Mouse (Mus musculus) v-Abl transformed pro-B cells (cell line): ENCODE data around the gene Hoxc6.

Experiments used
- in situ Hi-C, 2 experiments: fragments of 400-800 bp; cut with MboI; formaldehyde crosslinking; loops; one replicate each; pipeline ENCODE4 v1.15.1; 2025; ENCODE audit not compliant: unreplicated experiment in 2 of 2

Gene Hoxc6

DNA sequence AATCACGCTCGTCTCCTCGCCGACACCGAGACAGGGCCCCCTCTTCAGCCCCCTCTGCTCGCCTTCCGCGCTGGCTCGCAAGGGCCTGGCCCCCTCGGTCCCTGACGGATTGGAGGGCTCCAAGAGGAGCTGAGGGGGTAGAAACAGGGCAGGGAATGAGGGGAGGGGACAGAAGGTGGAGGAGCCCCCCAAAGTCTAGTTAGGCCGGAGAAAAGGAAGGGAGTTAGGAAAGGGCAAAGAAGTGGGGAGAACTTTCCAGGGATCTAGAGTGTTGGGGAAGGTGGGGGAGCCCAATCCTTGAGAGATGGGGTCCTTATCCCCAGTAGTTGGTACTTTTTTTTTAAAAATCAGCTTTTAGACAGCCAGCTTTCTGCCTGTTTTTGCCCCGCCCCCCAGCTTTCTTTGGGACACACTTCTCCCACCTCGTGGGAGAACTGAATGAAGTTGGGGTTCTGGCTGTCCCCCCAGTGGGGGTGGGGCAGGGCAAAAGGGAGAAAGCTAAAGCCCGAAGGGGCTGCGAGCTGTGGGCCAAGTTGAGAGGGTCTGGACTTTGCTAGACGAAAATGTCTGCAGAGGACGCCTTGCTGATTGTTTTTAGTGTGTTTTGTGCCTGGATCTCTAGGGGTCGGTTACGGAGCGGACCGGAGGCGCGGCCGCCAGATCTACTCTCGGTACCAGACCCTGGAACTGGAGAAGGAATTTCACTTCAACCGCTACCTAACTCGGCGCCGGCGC is 12.2 kb downstream of the Hoxc6 start:
- in situ Hi-C loops, result loop anchor here in 1 of 2 experiments (5.0 kb wide), 1 partner anchor 162 kb away; no protein-coding TSS in a partner anchor

DNA sequence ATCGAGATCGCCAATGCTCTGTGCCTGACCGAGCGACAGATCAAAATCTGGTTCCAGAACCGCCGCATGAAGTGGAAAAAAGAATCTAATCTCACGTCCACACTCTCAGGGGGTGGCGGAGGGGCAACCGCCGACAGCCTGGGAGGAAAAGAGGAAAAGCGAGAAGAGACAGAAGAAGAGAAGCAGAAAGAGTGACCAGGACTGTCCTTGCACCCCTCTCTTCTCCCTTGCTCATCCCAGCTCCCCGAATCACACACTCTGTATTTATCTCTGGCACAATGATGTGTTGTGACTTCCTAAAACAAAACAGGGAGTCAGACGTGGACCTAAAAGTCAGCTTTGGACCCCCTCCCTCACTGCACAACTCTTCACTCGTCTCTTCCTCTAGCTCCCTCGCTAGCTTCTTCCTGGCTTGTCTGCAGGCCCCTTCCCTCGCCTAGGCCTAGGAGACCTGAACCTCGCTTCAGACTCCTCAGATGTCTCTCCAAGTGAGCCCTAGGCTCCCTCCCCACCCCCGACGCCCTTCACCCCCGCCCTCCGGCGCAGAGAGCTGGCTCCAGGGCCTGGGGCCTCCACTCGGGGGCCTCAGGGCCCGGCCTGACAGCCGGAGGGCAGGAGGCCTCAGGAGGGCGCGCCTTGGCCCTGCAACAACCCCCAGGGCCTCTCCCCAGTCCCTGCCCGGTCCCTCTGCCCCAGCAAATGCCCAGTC is 12.9 kb downstream of the Hoxc6 start:
- in situ Hi-C loops, result loop anchor here in 1 of 2 experiments (5.0 kb wide), 1 partner anchor 161 kb away; no protein-coding TSS in a partner anchor

DNA sequence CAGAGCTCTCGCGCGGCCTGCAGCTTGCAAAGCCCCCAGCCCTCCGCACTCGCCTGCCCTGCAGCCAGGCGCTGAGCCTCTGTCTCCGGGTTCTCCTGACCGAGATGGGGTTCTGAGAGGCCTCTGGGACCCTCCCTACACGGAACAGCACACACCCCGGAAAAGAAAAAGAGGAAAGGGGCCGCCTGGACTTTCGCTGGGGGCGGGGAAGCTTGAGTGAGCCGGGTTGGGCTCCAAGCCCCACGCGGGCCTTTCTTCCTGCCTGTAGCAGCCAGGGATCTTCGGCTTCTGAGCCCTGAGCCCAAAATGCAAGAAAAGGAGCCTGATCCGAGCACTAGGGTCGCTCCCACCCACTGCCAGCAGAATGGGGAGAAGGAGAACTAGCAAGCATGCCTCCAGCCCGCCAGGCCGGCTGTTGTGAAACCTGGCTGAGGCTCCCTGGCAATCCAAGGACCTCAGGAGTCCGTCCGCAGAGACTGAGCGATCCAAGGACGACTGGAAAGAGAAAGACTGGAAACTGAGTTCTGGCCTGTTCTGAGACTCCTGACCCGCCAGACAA is 13.9 kb downstream of the Hoxc6 start:
- in situ Hi-C loops, result loop anchor here in 1 of 2 experiments (5.0 kb wide), 1 partner anchor 160 kb away; no protein-coding TSS in a partner anchor

DNA sequence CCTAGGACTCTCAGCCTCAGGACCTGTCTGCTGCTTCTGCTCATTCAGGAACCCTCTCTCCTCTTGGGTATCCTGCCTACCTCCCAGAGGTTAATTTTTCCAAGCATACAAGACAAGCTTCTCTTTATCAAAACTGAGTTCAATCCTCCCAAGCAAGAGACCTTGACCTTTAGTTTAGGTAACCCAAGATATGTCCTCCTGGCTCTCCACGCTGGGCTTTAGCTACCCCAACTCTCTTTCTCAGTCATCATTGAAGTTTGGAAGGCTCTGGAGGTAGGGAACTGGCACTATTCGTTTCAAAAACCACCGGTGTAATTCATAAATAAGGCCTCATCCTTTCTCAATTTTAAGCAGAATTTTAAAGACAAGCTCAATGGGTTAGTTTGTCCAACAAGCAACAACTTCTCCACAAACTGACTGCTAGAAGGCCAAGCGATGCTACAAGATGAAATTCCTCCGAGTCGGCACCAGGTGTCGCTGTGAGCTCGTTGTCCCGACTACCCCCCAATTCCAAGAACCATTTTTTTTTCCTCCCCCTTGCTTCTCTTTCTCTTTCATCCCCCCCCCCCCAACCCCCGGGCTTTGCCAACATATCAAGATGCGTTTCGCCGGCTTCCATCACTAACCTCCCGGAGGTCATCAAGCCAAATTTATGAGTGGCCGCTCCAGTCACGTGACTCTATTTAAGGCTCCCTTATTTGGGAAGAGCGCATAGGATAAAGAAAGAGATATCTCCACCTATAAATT is 15.4 kb downstream of the Hoxc6 start:
- in situ Hi-C loops, result loop anchor here in 1 of 2 experiments (5.0 kb wide), 1 partner anchor 159 kb away; no protein-coding TSS in a partner anchor

DNA sequence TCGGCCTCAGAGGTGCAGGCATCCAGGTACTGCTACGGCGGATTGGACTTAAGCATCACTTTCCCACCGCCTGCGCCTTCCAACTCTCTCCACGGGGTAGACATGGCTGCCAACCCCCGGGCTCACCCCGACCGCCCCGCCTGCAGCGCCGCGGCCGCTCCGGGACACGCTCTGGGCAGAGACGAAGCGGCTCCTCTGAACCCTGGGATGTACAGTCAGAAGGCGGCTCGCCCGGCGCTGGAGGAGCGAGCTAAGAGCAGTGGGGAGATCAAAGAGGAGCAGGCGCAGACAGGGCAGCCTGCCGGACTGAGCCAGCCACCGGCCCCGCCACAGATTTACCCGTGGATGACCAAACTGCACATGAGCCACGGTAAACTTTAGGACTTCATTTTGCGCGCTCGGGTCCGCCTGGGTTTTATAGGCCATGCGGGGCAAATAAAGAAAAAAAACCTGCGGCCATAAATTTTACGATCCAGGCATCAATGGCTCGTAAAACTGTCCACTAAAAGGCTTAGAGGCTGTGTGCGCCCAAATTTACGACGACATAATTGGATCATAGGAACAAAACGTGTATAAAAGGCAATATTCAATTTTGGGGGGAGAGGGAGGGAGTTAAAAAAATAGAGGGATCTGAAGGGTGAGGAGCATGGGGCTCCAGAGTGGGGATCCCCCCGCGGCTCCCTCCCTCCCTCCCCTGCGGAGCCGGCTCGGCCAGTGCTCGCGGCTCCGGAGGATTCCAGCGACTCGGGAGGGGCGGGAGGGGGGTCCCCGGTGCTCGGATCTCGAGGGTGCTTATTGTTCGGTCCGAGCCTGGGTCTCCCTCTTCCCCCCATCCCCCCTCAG is 16.3 kb downstream of the Hoxc6 start:
- in situ Hi-C loops, result loop anchor here in 1 of 2 experiments (5.0 kb wide), 1 partner anchor 158 kb away; no protein-coding TSS in a partner anchor

DNA sequence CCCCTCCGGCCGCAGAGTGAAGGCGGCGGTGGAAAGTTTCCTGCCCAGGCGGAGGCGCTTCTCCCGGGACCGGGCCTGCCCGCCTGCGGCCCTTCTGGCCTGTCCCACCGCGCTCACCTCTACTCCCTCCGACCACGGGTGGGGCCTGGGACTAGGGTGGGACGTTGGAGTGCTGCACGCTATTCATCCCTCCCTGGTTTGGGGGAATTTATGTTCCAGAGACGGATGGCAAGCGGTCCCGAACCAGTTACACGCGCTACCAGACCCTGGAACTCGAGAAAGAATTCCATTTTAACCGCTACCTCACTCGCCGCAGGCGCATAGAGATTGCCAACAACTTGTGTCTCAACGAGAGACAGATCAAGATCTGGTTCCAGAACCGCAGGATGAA is 16.9 kb downstream of the Hoxc6 start:
- in situ Hi-C loops, result no loop called here

DNA sequence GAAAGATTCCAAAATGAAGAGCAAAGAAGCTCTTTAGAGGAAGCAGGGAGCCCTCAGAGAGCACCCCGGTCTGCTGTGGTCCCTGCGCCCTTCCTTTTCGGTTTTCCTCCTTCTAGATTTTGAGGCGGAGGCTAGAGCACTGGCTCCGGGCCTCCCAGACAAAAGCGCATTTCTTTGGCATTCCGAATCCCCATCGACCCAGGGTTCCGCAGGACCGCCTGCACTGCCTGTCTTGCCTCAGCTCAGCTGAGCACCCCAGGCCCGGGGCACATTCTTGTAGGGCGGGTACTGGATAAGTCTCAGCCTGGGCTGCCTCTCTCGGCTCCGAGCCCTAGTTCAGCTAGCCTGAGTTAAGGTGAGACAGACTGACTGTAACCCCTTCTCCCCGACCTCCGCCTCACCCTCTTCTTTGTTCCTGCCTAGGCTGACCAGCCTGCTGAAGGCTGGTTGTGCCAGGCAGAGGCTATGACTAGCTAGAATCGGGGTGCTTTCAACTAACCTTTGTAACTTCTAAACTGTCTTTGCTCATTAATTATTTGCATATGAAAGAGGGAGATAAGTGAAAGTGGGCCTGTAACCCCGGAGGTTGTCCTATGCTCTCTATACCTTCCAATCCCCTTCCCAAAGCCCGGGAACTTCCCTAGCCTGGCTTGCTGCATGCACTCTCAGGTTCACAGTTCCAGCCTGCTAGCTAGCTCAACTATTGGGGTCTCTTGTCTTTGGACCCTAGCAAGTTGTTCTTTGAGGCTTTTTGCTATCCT is 17.5 kb downstream of the Hoxc6 start:
- in situ Hi-C loops, result no loop called here

DNA sequence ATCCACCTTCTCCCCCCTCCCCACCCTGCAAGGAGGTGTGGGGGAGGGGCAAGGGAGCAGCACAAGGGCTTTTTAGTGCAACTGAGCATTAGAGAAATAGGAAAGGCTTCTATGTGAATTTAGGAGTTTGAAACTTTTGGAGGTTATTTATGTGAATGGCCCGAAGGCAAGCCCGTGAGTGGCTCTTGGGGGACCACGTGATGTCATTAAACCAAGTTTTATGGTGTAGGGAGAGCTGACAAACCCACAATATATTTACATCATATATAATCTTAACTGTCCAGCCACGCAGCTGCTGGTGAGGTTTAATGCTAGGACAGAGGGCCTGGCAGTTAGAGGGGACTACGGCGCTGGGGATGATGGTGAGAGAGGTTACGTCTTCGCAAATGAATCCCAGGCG is 20.6 kb downstream of the Hoxc6 start, which contains the start of gene Hoxc4:
Gene Hoxc4, plus strand, starts transcription at position 299 of the 400 bp plus-strand sequence.
- in situ Hi-C loops, result no loop called here

DNA sequence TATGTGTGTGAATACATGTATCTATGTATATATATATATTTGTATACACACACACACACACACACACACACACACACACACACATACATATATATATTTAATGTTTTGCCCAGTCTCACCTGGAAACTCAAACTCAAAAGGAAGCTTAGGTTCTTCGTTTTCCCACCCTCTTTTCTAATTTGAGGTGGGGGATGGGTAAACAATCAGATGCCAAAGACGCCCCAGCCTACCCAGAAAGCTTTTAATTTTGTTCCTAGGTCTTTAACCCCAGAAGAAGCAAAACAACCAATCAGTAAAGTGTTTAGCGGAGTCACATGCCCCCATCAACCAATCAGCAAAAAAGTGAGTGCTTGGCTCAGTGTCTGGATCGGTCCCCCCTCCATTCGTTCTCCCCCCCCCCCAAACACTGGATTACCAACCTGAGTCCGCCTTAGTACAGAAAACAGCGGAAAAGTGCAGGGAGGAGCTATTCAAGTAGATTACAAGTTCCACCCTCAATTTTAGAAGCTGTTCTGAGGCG is 22.9 kb downstream of the Hoxc6 start:
- in situ Hi-C loops, result no loop called here

DNA sequence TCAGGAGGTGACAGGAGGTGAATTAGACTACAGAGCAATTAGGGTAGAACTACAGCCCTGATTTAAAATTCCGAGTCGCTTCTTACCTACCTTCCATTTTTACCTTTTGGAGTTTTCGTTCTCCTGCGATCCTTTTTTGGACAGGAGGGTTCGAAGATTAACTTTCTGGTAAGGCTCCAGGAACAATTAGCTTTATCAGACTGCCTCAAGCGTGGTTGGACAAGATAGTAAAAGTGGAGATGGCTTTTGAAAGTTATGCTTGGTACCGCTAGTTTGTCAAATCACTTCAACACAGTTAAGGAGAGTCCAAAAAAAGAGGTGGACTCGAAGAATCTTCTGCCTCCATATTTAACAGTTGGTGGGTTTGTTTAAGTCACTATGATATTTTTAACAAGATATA is 23.5 kb downstream of the Hoxc6 start:
- in situ Hi-C loops, result no loop called here

DNA sequence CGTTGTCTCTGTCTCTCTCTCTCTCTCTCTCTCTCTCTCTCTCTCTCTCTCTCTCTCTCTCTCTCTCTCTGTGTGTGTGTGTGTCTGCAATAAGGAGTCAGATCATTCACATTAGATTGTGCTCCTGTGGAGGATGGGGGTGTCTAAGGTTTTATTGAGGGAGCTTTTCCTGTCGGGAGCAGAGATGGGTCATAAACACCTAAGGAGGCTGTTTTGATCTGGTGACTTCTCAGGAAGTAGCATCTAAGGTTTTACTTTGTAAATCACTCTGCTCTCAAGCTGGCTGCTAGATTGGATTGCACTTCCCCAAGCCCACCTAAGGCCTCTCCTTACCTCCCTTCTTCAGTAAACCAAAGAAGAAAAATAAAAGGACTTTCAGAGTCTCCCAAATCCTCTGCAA is 26.1 kb downstream of the Hoxc6 start:
- in situ Hi-C loops, result no loop called here

DNA sequence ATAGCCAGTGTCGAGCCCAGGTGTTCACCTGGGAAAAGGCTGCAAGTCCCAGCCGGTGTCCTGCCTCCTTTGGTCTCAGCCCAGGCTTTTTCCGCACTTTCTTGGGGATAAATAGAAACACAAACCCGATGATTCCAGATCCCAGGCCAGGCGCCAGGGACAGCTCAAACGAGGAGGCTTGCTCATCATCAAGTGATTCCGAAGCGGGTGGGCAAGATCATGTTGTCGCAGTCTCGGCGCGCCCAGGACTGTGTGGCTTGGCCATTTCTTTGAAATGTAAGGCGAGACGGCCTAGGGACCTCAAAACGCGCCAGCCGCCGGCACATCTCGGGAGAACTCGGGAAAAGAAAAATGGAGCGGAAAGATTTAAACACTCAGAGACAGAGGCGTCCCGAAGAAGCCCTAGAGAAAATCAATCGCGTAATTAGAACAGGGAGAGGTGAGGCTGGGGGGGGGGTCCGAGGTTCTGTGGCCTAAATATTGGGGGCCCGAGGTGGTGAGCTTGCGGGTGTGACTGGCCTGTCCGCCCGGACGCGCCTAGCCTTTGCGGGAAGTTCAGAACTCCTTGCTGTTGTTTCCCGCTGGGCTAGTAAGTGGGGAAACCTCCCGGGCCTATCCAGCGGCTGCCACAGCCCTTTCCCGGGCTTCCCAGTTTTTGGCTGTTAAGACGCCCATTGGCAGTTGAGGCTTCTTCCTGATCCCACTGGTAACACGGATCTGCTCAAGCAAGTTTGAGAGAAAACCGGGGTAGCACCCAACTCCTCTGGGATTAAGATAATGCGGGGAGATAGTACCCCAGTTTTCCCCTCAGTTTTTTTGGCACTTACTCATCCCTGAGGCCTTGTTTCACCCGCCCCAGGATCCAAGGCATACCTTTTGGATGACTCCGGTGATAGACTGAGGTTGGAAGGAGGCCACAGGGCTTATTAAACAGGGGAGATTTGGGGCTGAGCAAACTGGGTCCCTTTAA is 29.5 kb downstream of the Hoxc6 start:
- in situ Hi-C loops, result no loop called here

DNA sequence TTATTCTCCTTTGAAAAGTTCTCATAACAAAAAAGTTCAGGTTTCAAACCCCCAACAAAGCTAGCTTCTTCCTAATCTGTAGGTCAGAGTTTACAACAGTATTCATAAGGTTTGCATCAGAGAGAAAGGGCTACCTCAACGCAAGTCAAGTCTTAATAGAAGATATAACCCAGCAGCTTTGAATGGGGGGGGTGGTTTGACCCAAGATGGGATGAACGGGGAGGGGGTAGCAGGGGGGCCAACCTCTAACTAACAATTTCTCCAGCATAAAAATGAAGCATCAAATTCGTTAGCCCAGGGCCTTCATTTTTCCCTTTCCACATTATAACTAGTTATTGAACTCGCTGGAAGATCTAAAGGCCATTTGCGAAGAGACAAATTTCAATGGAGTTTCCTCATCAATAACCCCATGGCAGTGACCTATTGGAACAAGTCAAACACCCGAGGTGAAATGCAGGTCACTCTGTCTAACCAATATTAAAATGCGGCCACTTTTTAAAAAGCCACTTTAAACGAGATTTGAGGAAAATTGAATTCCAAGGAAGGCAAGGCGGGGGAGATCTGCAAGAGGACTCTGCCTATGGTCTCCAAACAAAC is 31.0 kb downstream of the Hoxc6 start:
- in situ Hi-C loops, result no loop called here

DNA sequence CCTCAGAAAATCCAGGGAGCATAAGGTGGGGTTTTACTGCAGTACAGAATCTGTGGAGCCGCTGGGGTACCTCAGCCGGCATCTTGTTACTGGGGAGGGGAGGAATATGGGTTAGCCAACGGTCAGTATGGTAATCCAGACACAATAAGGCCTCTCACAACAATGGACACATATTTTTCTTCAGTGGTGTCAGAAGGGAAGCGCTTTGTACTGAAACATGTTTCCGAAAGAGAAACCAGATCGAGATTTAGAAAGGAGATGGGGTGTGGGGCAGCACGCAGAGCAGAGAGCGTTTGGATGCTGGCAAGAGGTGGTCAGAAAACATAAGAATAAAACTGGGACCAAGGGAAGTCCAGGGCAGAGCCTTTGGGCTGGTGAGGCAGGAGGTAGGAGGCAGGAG is 32.1 kb downstream of the Hoxc6 start:
- in situ Hi-C loops, result no loop called here

DNA sequence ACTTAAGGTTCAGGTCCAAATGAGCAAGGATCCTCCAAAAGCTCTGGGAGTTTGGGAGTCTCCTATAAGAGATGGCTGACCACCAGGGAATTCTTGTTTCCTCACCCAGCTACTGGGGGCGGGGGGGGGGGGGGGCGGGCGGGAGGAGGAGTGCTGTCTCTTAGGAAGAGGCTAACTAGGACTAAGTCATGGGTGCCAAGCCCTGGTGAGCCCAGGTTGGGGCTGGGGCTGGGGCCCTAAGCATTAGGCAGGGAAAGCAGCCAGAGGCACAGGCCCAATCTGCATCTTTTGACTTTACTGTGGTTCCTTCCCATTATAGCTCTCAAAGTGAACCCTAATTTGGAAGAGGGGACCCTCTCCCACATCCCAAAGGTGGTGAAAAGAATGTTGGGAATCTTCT is 34.1 kb downstream of the Hoxc6 start:
- in situ Hi-C loops, result no loop called here

DNA sequence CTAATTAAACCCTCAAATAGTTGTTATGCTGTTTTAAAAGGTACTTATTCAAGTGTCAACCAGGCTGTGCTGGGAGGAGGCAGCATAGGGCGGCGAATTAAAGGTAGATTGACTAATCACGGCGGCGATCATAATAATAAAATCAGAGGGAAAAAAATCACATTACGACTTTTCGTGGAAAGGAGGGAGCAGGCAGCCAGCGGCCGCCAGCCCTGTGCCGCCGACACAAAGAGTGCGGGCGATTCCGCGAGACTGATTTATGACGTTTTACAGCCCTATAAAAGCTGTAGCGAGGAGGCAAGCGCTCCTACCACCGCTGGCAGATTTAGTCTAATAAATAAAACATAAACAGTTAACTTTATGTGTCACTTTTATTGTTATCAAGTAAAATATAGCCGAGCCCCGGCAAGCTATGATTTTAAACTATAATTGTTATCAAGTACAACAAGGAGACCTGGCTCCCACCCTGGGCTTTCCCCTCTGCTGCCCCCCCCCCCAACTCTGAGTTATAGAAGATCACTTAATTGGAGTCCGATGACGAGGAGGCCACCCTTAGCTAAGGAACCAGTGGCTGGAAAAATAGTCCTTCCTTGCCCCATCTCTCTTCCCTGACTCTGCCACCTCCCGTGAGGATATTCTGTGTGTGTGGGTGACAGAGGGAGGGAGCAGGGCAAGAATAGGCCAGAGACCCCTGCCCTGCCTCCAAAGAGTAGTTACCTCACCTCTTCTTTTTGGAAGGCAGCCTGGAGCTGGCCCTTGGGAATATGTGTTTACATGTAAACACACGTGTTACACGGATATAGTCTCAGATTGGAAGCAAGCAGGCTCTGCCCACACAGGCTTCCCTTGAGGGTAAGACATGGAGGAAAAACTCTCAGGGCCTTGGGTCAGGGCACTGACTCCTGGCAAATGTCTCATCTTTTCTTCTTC is 34.9 kb downstream of the Hoxc6 start:
- in situ Hi-C loops, result no loop called here
